Mouse (Mus musculus): ENCODE measurements around the gene Slc16a1. TPM values are rescaled to one million over a fixed set of nuclear protein-coding genes. Genes with fewer than 3 reads are reported as not detected.

The Slc16a1 gene
- polyA plus RNA-seq, 1 experiment, result 25.8 TPM

Other genes starting within 250 kb of the Slc16a1 start
- gene Lrig2, start 126.8 kb upstream of the Slc16a1 start, polyA plus RNA-seq (2012; fragmentation: generic; extraction: Trizol), result 2.7 TPM
- 0.08 TPM for gene Ppm1j, start 142.4 kb downstream of the Slc16a1 start, polyA plus RNA-seq (2012; fragmentation: generic; extraction: Trizol)
- gene Fam19a3, start 143.2 kb downstream of the Slc16a1 start, polyA plus RNA-seq (2012; fragmentation: generic; extraction: Trizol), result not detected
- 485 TPM for gene Rhoc, start 149.7 kb downstream of the Slc16a1 start, polyA plus RNA-seq (2012; fragmentation: generic; extraction: Trizol)
- gene Mov10, start 179.9 kb downstream of the Slc16a1 start, polyA plus RNA-seq (2012; fragmentation: generic; extraction: Trizol), result 9.3 TPM
- 9.8 TPM for gene St7l, start 225.3 kb downstream of the Slc16a1 start, polyA plus RNA-seq (2012; fragmentation: generic; extraction: Trizol)
- 27.9 TPM for gene Capza1, start 225.8 kb downstream of the Slc16a1 start, polyA plus RNA-seq (2012; fragmentation: generic; extraction: Trizol)